Mouse (Mus musculus) A20 (cell line): Measurements from ENCODE around the gene Hsd17b6.
"Not testable (repeated sequence)": the region's sequence is repeated elsewhere in the genome, so short reads cannot be mapped to it uniquely, and the experiment has no call there.

Source experiments
- DNase-seq: peaks from one replicate; pipeline ENCODE4 v3.0.0-alpha.2; 2011; ENCODE audit warnings: low read depth, low spot score

Gene Hsd17b6

DNA sequence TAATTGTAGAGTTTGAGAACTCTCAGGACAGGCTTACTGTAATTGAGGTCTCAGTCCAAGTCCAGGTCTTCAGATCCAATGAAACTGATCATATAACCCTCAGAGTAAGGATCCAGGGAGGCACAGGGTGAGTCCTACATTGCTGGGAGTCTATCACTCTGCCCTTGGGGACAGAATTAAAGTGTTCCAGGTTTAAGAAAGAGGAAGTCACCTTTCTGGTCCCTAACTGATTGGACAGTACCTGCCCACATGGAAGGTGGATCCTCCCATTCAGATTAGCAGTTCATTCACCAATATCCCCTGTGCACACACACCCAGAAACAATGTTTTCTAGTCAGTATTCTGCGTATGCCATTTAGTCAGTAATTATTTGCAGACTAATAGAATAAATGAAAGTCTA is at the start of gene Hsd17b6:
Hsd17b6 (minus strand) TSS at position 166 of the 400 bp plus-strand sequence.
- DNase-seq: no peak

DNA sequence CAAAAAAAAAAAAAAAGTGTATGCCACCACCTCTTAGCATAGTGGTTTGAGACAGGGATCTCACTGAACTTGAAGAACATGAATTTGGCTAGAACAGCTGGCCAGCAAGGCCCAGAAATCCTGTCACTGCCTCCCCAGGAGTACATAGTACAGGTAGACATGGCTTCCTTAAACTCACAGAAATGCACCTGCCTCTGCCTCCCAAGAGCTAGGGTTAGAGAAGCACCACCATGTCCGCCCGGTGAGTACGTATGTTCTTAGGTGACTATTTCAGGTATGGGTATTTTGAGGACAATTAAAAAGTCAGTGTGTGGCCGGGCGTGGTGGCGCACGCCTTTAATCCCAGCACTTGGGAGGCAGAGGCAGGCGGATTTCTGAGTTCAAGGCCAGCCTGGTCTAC is 45.6 kb upstream of the Hsd17b6 start:
- no peak for DNase-seq

DNA sequence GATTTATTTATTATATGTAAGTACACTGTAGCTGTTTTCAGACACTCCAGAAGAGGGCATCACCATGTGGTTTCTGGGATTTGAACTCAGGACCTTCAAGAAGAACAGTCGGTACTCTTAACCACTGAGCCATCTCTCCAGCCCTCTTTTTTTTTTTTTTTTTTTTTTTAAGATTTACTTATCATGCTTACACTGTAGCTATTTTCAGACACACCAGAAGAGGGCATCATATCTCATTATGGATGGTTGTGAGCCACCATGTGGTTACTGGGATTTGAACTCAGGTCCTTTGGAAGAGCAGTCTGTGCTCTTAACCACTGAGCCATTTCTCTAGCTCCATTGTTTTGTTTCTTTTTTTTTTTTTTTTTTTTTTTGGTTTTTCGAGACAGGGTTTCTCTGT is 44.7 kb upstream of the Hsd17b6 start:
- DNase-seq: not testable (repeated sequence)

DNA sequence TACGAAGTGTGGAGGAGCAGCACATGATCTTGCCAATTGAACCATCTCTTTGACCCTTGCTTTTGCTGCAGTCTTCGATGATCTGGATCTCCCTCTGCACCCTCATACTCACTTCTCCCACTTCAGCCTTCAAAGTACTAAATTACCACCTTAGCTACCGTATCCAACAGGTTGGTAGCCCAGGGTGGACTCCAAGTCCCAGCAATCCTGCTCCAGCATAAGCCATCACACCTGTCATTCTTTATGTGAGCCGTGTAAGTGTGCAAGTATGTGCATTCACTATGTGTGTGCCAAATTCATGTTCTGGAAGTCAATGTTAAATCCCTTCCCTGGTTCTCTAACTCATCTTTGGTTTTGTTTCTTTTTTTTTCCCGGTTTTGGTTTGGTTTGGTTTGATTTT is 44.2 kb upstream of the Hsd17b6 start:
- DNase-seq: no peak

DNA sequence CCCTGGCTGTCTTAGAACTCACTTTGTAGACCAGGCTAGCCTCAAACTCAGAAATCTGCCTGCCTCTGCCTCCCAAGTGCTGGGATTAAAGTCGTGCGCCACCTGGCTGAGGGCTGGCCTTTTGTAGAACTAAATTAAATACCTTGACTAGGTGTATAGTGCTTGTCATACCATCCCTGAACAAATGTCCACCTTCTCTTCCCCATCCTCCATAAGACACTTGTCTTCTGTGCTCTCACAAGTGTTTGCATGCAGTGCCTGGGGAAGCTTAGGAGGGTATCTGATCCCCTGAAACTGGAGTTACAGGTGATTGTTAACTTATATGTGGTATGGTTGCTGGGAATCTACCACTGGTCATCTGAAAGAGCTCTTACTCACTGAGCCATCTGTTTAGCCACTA is 42.9 kb upstream of the Hsd17b6 start:
- no peak for DNase-seq

DNA sequence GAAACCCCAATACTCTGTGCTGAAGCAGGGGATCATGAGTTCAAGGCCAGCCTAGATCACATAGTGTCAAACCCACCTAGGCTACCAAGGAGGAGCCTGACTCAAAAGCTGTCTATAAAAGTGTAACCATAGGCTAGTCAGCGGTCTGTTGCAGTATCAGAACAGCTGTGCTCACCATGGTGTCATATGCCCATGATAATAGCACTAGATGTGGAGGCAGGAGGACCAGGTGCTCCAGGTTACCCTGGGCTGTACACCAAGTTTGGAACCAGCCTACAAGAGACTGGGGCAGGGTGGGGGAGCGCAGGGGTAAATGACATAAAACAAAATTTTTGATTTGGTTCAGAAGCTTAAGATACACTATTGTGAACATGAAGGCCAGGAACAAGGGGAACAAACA is 42.3 kb upstream of the Hsd17b6 start:
- DNase-seq: no peak

DNA sequence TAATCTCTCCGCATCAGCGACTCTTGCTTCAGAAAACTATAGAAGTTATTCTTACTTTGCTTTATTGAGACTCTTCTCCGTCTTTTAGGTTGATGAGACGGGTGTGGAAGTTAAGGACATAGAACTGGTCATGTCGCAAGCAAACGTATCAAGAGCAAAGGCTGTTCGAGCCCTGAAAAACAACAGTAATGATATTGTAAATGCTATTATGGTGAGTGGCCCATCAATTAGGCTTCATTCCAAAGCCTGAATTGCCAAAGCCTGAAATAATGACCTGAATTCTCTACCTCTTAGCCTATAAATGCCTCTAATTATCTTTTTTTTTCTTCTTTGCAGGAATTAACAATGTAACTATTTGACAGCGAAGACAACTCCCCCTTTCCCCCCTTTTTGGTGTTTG is 40.7 kb upstream of the Hsd17b6 start:
- DNase-seq: no peak

DNA sequence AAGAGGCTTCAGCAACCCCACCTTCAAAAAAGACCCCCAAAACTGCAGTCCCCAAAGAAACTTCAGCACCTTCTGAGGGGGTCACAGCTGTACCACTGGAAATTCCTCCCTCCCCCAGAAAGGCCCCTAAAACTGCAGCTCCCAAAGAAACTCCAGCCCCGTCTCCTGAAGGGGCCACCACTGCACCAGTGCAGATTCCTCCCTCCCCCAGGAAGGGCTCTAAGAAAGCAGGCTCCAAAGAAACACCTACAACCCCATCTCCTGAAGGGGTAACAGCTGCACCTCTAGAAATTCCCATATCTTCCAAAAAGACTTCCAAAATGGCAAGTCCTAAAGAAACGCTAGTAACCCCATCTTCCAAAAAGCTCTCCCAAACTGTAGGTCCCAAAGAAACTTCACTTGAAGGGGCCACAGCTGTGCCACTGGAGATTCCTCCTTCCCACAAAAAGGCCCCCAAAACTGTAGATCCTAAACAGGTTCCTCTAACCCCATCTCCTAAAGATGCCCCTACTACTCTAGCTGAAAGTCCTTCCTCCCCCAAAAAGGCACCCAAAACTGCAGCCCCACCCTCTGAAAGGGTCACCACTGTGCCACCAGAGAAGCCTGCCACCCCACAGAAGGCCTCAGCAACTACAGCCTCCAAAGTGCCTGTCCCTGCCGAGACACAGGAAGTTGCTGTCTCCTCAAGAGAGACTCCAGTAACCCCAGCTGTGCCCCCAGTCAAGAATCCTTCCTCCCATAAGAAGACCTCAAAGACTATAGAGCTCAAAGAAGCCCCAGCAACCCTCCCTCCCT is 35.8 kb upstream of the Hsd17b6 start:
- DNase-seq: no peak

DNA sequence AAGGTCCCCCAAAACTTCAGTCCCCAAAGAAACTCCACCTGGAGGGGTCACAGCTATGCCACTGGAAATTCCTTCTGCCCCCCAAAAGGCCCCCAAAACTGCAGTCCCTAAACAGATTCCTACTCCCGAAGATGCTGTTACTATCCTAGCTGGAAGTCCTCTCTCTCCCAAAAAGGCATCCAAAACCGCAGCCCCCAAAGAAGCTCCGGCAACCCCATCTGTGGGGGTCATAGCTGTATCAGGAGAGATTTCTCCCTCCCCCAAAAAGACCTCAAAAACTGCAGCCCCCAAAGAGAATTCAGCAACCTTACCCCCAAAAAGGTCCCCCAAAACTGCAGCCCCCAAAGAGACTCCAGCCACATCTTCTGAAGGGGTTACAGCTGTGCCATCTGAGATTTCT is 35.1 kb upstream of the Hsd17b6 start:
- no peak for DNase-seq

DNA sequence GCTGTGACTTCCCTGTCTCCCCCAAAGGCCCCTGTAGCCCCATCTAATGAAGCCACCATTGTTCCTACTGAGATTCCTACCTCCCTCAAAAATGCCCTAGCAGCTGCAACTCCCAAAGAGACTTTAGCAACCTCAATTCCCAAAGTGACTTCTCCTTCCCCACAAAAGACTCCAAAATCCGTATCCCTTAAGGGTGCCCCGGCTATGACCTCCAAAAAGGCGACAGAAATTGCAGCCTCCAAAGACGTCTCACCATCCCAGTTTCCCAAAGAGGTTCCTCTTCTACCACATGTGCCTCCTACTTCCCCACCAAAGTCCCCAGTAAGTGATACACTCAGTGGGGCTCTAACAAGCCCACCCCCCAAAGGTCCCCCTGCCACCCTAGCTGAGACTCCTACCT is 34.2 kb upstream of the Hsd17b6 start:
- DNase-seq: no peak

DNA sequence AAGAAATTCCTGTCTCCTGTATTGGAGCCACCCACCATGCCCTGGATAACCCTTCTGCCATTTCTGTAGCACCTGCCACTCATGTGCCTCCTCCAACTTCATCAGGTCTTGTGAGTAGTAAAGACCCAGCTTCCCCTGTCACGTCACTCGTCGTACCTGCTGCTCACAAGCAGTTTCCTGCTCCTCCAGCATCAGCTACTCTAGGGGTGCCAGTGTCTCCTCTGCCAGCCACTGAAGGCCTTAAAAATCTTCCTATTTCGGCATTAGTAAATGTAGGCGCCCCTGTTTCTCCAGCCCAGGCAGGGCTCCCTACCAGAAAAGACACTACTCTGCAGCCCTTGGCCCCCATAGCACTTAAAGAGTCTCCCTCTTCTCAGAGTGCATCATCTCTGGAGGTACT is 32.9 kb upstream of the Hsd17b6 start:
- no peak for DNase-seq

DNA sequence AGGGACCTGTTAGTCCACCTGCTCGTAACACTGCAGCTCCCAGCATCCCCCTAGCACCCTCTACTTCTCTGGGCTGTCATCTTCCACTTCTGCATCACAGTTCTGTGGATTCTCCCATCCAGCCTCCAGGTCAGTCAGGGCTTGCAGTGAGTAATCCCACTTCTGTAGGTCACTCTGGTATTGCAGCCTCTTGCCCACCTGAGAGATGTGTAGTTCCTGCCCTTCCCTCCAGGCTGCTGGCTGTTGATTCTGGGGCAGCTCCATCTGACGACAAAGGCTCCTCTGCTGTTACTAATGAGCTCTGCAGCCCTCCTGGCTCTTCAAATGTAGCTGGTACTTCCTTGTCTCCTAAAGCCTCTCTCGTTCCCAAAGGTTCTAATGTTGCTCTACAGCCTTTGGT is 32.4 kb upstream of the Hsd17b6 start:
- DNase-seq: no peak

DNA sequence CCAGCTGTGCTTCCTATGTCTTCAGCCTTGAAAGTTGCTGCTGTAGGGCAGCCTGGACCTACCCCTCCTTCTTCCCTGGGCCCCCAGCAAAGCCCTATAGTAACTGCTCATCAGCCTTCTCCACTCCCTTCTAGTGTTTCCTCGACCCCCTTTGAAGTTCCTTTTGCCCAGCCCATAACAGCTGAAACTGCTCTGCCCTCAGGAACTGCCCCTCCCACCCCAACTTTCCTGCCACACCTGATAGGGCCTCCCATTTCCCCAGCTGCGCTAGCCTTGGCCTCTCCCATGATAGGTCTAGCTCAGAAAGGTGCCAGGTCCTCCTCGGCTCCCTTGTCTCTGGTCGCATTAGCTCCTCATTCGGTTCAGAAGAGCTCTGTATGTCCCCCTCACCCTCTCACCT is 31.8 kb upstream of the Hsd17b6 start:
- DNase-seq: no peak

DNA sequence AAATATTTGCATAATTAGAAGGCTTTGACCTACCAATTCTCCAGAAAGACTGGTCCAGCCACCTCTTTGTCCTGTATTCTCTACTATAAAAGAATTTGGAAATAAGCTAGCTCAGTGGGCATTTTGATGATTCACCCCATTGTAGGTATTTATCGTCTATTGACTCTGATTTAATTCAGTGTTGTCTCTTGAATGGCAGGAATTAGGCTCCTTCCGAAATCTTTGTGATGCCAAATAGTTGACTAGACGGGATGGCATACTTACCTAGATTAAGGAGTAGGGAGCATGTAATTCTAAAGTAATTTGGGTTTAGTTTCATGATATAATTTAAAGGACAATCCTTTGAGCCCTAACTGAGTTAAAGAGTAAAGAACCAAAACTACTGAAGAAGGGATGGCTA is 30.5 kb upstream of the Hsd17b6 start:
- DNase-seq: no peak

DNA sequence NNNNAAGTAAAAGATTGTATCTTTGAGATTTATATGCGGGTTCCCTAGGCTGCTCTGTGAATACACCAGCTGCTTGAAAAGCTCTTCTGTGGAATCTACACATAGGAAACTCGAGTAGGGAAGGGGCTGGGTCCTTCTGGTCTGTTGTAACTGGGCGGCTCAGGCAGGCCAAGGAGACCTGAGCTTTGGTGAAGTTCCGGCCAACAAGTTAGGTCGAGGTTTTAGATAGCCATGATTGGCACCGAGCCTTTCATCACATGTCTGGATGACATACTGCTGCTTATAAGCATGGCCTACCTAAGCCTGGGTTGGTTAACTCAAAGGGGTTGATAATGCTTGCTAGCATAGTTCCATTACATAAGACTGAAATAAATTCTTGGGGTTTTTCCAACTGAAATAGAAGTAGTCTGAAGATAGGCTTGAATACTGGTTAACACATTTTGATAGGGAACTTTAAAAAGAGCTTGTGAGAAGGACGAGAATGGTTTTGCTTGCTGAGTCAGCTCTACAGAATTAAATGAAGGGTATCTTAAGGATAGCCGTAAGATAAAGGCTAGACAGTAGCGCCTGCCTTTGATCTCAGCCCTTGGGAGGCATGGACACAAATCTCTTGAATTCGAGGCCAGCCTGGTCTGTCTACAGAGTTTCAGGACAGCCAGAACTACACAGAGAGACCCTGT is 29.5 kb upstream of the Hsd17b6 start:
- DNase-seq: peak; percentile 55

DNA sequence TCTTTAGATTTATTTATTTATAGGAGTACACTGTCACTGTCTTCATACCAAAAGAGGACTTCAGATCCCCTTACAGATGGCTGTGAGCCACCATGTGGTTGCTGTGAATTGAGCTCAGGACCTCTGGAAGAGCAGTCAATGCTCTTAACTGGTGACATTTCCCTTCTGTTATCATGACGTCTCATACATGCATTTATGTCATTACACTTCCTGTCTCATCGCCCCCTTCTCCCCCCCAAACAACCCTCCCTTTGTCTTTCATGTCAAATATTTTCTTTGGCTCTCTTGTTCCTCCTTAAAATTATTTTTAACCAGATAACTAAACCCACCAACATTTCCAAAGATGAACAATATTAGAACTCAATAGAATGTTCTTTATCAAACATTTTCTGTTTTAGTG is 23.4 kb upstream of the Hsd17b6 start:
- no peak for DNase-seq

DNA sequence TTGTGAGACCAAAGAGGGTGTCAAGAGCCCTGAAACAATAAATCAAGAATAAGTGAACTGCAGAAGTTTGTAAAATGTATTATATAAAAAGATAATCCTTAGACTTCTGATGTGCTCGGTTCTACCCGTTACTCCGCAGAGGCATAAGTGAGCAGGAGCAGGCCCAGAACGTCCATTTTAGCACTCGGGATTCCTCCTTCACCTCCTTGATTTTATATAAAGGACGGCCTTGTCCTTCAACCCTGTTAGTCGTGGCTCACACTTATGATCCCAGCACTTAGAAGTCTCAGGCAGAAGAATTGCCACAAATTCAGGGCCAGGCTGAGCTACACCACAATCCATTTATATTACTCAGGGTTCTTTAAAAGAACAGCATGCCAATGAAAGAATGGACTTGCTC is 22.5 kb upstream of the Hsd17b6 start:
- DNase-seq: no peak

DNA sequence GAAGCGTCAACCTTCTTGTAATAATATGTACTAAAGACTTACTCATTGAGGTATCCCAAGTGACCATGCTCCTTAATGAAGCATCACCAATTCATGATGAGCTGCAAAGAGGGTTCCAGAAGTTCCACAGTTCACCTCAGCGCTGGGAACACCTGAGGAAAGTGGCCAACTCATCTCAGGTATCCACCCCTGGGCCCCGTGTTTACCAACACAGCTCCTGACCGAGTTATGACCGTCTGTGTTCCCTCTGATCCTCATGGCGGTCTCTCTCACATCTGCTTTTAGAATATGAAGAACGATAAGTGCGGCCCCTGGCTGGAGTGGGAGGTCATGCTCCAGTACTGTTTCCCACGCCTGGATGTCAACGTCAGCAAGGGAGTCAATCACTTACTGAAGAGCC is 16.1 kb upstream of the Hsd17b6 start:
- no peak for DNase-seq

DNA sequence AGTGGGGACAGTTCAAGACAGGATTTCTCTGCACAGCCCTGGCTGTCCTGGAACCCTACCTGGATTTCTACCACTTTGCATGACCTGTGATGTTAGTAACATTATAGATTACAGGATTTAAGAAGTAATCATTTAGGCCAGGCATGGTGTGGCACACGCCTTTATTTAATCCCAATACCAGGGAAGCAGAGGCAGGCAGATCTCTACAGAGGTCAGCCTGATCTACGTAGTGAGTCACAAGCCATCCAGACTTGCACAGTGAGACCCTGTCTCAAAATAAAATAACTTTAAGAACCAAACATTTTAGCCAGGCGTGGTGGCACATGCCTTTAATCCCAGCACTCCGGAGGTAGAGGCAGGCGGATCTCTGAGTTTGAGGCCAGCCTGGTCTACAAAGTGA is 14.8 kb upstream of the Hsd17b6 start:
- DNase-seq: no peak

DNA sequence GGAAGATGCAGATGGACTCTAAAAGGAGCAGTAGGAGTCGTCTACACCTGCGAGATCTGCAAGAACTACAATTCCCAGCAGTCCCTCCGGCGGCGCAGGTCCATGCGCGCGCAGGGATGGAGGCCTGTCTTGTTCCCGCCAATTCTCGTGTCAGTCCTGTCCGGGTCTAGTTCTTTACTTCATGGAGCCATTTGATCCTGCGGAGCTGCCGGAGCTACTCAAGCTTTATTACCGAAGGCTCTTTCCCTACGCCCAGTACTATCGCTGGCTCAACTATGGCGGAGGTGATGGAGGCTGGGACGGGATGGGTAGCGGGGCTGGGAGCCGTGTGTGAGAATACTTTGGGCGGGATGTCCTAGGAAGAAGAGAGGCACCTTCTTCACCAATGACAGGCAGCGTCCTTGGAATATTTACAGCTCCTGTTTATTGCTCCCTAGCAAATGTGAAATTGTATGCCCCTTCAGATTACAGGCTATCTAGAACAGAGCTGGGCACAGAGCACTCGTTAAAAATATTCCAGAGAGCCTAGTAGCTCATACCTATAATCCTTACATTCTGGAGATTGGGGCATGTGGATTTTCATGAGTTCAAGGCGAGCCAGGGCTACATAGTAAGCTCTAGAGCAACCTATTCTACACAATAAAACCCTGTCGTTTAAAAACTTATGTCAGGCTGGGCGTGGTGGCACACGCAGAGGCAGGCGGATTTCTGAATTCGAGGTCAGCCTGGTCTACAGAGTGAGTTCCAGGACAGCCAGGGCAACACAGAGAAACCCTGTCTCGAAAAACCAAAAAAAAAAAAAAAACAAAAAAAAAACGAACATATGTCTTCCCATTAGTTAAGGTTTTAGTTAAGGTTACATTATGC is 7.9 kb upstream of the Hsd17b6 start, which contains the start of gene Prim1:
Prim1 (plus strand) TSS at position 101 of the 867 bp plus-strand sequence.
- peak; percentile 93 for DNase-seq

DNA sequence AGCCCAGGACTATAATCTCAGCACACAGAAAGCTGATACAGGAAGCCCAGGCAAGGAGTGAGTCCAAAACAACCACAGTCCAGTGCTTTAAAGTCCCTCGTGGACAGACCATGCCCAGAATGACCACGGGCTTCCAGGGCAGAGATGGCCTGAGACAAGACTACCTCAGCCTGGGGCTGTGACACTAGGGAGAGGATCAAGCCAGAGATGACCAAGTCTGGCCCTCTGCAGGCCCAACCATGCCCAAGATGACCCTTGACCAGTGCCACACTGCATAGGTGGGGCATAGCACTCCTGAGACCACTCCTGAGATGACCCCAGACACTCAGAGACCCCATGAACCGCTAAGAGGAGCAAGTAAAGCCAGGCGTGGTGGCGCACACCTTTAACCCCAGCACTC is 2.3 kb upstream of the Hsd17b6 start:
- DNase-seq: no peak

DNA sequence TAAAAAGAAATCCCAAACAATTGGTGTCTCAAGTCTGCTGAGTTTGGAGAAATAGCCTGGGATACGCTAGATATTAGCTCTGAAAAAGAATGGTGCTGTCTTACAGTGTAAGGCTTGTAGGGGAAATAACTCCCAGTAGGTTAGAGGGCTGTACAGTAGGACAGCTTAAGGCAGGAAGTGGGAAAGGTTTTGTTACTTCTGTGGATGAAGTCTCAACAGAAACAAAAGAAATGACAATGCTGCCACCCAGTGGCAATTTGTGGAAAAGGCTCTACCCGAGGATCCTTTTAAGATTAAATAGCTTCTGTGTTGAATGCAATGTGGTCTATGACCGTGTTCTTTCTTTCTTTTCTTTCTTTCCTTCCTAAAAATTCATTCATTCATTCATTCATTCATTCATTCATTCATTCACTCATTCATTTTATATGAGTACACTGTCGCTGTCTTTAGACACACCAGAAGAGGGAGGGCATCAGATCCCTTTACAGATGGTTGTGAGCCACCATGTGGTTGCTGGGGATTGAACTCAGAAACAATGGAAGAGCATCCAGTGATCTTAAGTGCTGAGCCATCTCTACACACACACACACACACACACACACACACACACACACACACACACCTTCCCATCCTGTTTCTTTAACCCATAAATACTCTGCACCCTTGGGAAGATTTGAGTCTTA is 937 bp upstream of the Hsd17b6 start:
- peak; percentile 77 for DNase-seq
